In genomic region chr2:165873196-165873595, GRCm38 (mm10) we compare ENCODE assay signal across 9 mouse cellular contexts. TPM values are rescaled to one million over a fixed set of nuclear protein-coding genes. Genes with fewer than 3 reads are reported as not detected.
DNase-seq lines count a peak whose midpoint lies in the region; ATAC-seq and TF ChIP-seq lines count a peak whose summit lies in the region.
"Had no signal": no experiment of that assay in that cellular context is flagged by ENCODE, and none has a peak within 500 bp of the region (broad histone marks: within the 10 kb centered on the region; RNA-seq: fewer than 3 reads in every experiment).

No protein-coding gene starts in this region.

- H3K4me2 ChIP-seq in liver, embryonic 11.5 days: no peak overlapping the region
- no peak overlapping the region for H3K4me2 ChIP-seq in embryonic facial prominence, embryonic 15.5 days (replicated peaks)
- no peak overlapping the region for H3K4me2 ChIP-seq in hindbrain, embryonic 15.5 days
- H3K4me2 ChIP-seq in midbrain, embryonic 16.5 days (ENCODE audit: low read length): no peak overlapping the region

- TF ChIP-seq CTCF in liver, adult 2 months (IDR thresholded peaks at IDR 0.05; ENCODE audit: low read depth, low read length): no peak

- no peak for TF ChIP-seq POLR2A in liver, adult 2 months (IDR thresholded peaks at IDR 0.05; ENCODE audit: extremely low read depth, insufficient read depth, low read length)

- peak; percentile 71 for DNase-seq in liver, adult 2 months (ENCODE audit: extremely low read depth, low read depth, low spot score)
- no peak for DNase-seq in liver, embryonic 11.5 days (ENCODE audit: low spot score)
- no peak for DNase-seq in layer of hippocampus, adult 18-20 months (ENCODE audit: low spot score in 2 of 2)
- DNase-seq in right cerebral cortex, postnatal 4 days: no peak
- DNase-seq in right cerebral cortex, adult 18-20 months: no peak
- DNase-seq: thymus, postnatal 25 days had no signal

- 33% methylated on average over 7 of the region's 7 CpGs for WGBS in liver, adult 2 months
- WGBS in liver, embryonic 11.5 days: 84% methylated on average over 7 of the region's 7 CpGs
- 39% methylated on average over 7 of the region's 7 CpGs for WGBS in embryonic facial prominence, embryonic 15.5 days
- WGBS in hindbrain, embryonic 15.5 days: 79% methylated on average over 7 of the region's 7 CpGs
- 87% methylated on average over 7 of the region's 7 CpGs for WGBS in midbrain, embryonic 16.5 days

- H3K36me3 ChIP-seq in liver, adult 2 months (ENCODE audit: control insufficient read depth, insufficient read depth, low read length): peaks cover 4% of the 10 kb centered on the region; the same call in 1 of the 2 replicates
- H3K36me3 ChIP-seq in liver, embryonic 11.5 days (ENCODE audit: control insufficient read depth, insufficient read depth, low read length): peaks cover 30% of the 10 kb centered on the region; the same call in 1 of the 2 replicates
- peaks cover 20% of the 10 kb centered on the region for H3K36me3 ChIP-seq in embryonic facial prominence, embryonic 15.5 days
- peaks cover 6% of the 10 kb centered on the region for H3K36me3 ChIP-seq in hindbrain, embryonic 15.5 days
- H3K36me3 ChIP-seq in midbrain, embryonic 16.5 days (ENCODE audit: control insufficient read depth, insufficient read depth, low read length): peaks cover 6% of the 10 kb centered on the region; the same call in 1 of the 2 replicates

- H3K9me3 ChIP-seq in liver, embryonic 11.5 days (ENCODE audit: control insufficient read depth, low read length): no peaks in the 10 kb centered on the region
- H3K9me3 ChIP-seq in embryonic facial prominence, embryonic 15.5 days (replicated peaks): no peaks in the 10 kb centered on the region
- H3K9me3 ChIP-seq in hindbrain, embryonic 15.5 days: no peaks in the 10 kb centered on the region
- H3K9me3 ChIP-seq in midbrain, embryonic 16.5 days (replicated peaks; ENCODE audit: control insufficient read depth, low read length, poor library complexity, severe bottlenecking): no peaks in the 10 kb centered on the region

- H3K4me1 ChIP-seq in liver, adult 2 months (ENCODE audit: control insufficient read depth, insufficient read depth, low read length): peaks cover 43% of the 10 kb centered on the region
- H3K4me1 ChIP-seq in liver, embryonic 11.5 days (replicated peaks; ENCODE audit: control insufficient read depth, insufficient read depth, low read length): peaks cover 57% of the 10 kb centered on the region
- H3K4me1 ChIP-seq in embryonic facial prominence, embryonic 15.5 days: peaks cover 70% of the 10 kb centered on the region
- H3K4me1 ChIP-seq in hindbrain, embryonic 15.5 days (replicated peaks): peaks cover 85% of the 10 kb centered on the region
- H3K4me1 ChIP-seq in midbrain, embryonic 16.5 days (ENCODE audit: control insufficient read depth, insufficient read depth, low read length): peaks cover 77% of the 10 kb centered on the region

- ATAC-seq in liver, embryonic 11.5 days (replicated peaks; ENCODE audit: low FRiP score): no peak
- no peak for ATAC-seq in embryonic facial prominence, embryonic 15.5 days (ENCODE audit: insufficient number of reproducible peaks, low FRiP score, low TSS enrichment, low read depth)
- no peak for ATAC-seq in hindbrain, embryonic 15.5 days (ENCODE audit: low FRiP score, low read depth)
- no peak for ATAC-seq in midbrain, embryonic 16.5 days

- peaks cover 65% of the 10 kb centered on the region; the same call in 1 of the 2 replicates for H3K79me2 ChIP-seq in liver, adult 2 months (ENCODE audit: control insufficient read depth, insufficient read depth, low read length)

- H3K27ac ChIP-seq in liver, adult 2 months (replicated peaks; ENCODE audit: insufficient read depth, low read depth, low read length): peak overlapping the region; percentile 48
- H3K27ac ChIP-seq in liver, embryonic 11.5 days (ENCODE audit: low read depth, low read length): no peak overlapping the region
- H3K27ac ChIP-seq in embryonic facial prominence, embryonic 15.5 days (replicated peaks): peak overlapping the region; percentile 77
- peak overlapping the region; percentile 86 for H3K27ac ChIP-seq in hindbrain, embryonic 15.5 days (replicated peaks)
- 0 out of 2 replicates have a peak overlapping the region, but pooled peaks have one; percentile 23 for H3K27ac ChIP-seq in midbrain, embryonic 16.5 days (ENCODE audit: low read length)

- H3K4me3 ChIP-seq in liver, adult 2 months (ENCODE audit: insufficient read depth, low read depth, low read length): no peak overlapping the region
- H3K4me3 ChIP-seq in liver, embryonic 11.5 days (ENCODE audit: low read depth, low read length): no peak overlapping the region
- H3K4me3 ChIP-seq in embryonic facial prominence, embryonic 15.5 days (replicated peaks): no peak overlapping the region
- H3K4me3 ChIP-seq in hindbrain, embryonic 15.5 days: no peak overlapping the region
- H3K4me3 ChIP-seq in midbrain, embryonic 16.5 days (ENCODE audit: low read depth, low read length): no peak overlapping the region

- no peak overlapping the region for H3K9ac ChIP-seq in liver, adult 2 months (ENCODE audit: low read depth, low read length)
- H3K9ac ChIP-seq in liver, embryonic 11.5 days (ENCODE audit: low read depth, low read length): no peak overlapping the region
- H3K9ac ChIP-seq in embryonic facial prominence, embryonic 15.5 days: no peak overlapping the region
- no peak overlapping the region for H3K9ac ChIP-seq in hindbrain, embryonic 15.5 days
- no peak overlapping the region for H3K9ac ChIP-seq in midbrain, embryonic 16.5 days (ENCODE audit: low read depth, low read length)

- no peaks in the 10 kb centered on the region for H3K27me3 ChIP-seq in liver, adult 2 months (ENCODE audit: control insufficient read depth, insufficient read depth, low read length)
- H3K27me3 ChIP-seq in liver, embryonic 11.5 days (replicated peaks; ENCODE audit: control insufficient read depth, insufficient read depth, low read length): no peaks in the 10 kb centered on the region
- H3K27me3 ChIP-seq in embryonic facial prominence, embryonic 15.5 days: no peaks in the 10 kb centered on the region
- H3K27me3 ChIP-seq in hindbrain, embryonic 15.5 days: no peaks in the 10 kb centered on the region
- no peaks in the 10 kb centered on the region for H3K27me3 ChIP-seq in midbrain, embryonic 16.5 days (ENCODE audit: control insufficient read depth, insufficient read depth, low read depth, low read length)

RNA-seq across cellular contexts. Expression of gene Zmynd8, which starts 25.6 kb away (rescaled TPM):
- total RNA-seq in liver, adult 2 months (2014; rRNA removed): 10.0 and 10.8 TPM in 2 replicates
- 6.4 and 7.8 TPM in 2 replicates for polyA plus RNA-seq in liver, adult 2 months (2012; rRNA removed)
- 49.1 and 55.8 TPM in 2 replicates for polyA plus RNA-seq in liver, embryonic 11.5 days (2014; fragmentation: Nextera tagmentation; extraction: Ambion mirVana)
- 50.4 and 50.9 TPM in 2 replicates for polyA plus RNA-seq in embryonic facial prominence, embryonic 15.5 days (2015; fragmentation: Nextera tagmentation; extraction: Ambion mirVana)
- polyA plus RNA-seq in hindbrain, embryonic 15.5 days (2015; fragmentation: Nextera tagmentation; extraction: Ambion mirVana): 71.8 and 79.2 TPM in 2 replicates
- polyA plus RNA-seq in midbrain, embryonic 16.5 days (2015; fragmentation: Nextera tagmentation; extraction: Ambion mirVana): 78.7 and 87.3 TPM in 2 replicates
- total RNA-seq in layer of hippocampus, adult 18-20 months (2021): 100 to 1,000 TPM; 148 to 149 TPM
